Mouse (Mus musculus) erythroblast, embryonic 14.5 days (primary cell): ENCODE data around the gene Tmem51. TPM values are rescaled to one million over a fixed set of nuclear protein-coding genes. Genes with fewer than 3 reads are reported as not detected.

ENCODE experiments used
- H3K27me3 ChIP-seq: 2 replicates; pipeline ENCODE4 v1.6.1; 2012; ENCODE audit warnings: inconsistent platforms; ENCODE audit not compliant: control insufficient read depth
- H3K36me3 ChIP-seq: 2 replicates; pipeline ENCODE4 v1.6.1; 2012; ENCODE audit warnings: mild to moderate bottlenecking, inconsistent platforms; ENCODE audit not compliant: control insufficient read depth
- H3K4me1 ChIP-seq: 2 replicates; pipeline ENCODE4 v1.6.1; 2012; ENCODE audit warnings: inconsistent platforms; ENCODE audit not compliant: control insufficient read depth
- H3K4me3 ChIP-seq: replicated peaks from 2 replicates; pipeline ENCODE3; 2012; ENCODE audit warnings: moderate library complexity, mild to moderate bottlenecking, inconsistent platforms
- H3K9me3 ChIP-seq: 2 replicates; pipeline ENCODE4 v1.6.1; 2012; ENCODE audit warnings: low read length, inconsistent platforms, mixed read lengths; ENCODE audit not compliant: control insufficient read depth
- GATA1 ChIP-seq: IDR thresholded peaks from 2 replicates; pipeline ENCODE4 v1.6.1; 2012; ENCODE audit warnings: low read length, inconsistent platforms, mixed read lengths
- TAL1 ChIP-seq: IDR thresholded peaks from 3 replicates; pipeline ENCODE4 v1.6.1; 2012; ENCODE audit warnings: low read length, inconsistent platforms, mixed read lengths
- polyA plus RNA-seq: library from polyadenylated mRNA; stranded (reverse); fragments of >175 nt; gene quantifications from 2 replicates; pipeline ENCODE4 v1.2.3, GENCODE M21; 2012

Gene Tmem51
- polyA plus RNA-seq, 1 experiment: 0.15 TPM

- no peaks in the 10 kb centered on the region; the same call in 1 of the 2 replicates for H3K36me3 ChIP-seq
- H3K4me1 ChIP-seq: no peaks in the 10 kb centered on the region
- TF ChIP-seq GATA1 (no peak), TAL1 (no peak)
- no peak overlapping the region for H3K4me3 ChIP-seq
- no peaks in the 10 kb centered on the region for H3K9me3 ChIP-seq
- peaks cover 6% of the 10 kb centered on the region; the same call in 1 of the 2 replicates for H3K27me3 ChIP-seq
These were observed 8.2 kb downstream of the Tmem51 start for GRCm38 (mm10) chr4:142075931-142076330.

DNA sequence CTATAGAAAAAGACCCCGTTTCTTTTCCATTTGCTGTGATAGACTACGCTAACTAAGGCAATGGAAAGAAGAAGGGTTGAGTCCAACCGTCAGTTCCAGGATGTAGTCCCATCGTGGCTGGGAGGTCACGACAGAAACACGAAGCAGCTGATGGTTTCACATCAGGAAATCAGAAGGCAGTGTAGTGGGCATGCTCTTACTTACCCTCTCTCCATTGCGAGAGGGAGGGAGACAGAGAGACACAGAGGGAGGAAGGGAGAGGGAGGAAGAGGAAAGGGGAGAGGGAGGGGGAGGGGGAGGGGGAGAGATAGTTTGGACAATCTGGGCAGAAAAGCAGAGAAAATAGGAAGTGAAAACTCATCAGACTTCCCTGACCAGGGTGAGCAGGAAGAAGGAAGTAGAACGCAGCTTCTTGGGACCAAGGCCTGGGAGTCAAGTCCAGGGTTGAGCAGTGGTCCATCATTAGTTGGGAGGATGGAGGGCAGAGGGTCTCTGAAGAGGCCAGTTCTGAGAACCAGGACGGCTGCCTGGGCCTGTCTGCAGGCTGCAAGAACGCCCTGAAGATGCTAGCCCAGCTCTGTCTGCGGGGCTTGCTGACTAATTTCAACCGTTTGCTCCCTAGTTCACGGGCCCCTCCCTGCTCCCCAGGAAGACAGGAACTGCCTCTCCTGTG is 9.9 kb downstream of the Tmem51 start:
- no peaks in the 10 kb centered on the region for H3K4me1 ChIP-seq
- TF ChIP-seq GATA1 (no peak), TAL1 (no peak)
- no peaks in the 10 kb centered on the region for H3K9me3 ChIP-seq
- peaks cover 8% of the 10 kb centered on the region; the same call in 1 of the 2 replicates for H3K27me3 ChIP-seq
- H3K36me3 ChIP-seq: no peaks in the 10 kb centered on the region
- H3K4me3 ChIP-seq: no peak overlapping the region

GRCm38 (mm10) chr4:142071243-142071991 is 12.7 kb downstream of the Tmem51 start:
- Histone ChIP-seq H3K36me3 (no peaks in the 10 kb centered on the region), H3K4me1 (peaks cover under 1% of the 10 kb centered on the region), H3K4me3 (no peak overlapping the region), H3K27me3 (peaks cover 8% of the 10 kb centered on the region; the same call in 1 of the 2 replicates), H3K9me3 (no peaks in the 10 kb centered on the region)
- TF ChIP-seq TAL1 (no peak), GATA1 (no peak)

GRCm38 (mm10) chr4:142070840-142071239 is 13.3 kb downstream of the Tmem51 start:
- Histone ChIP-seq H3K4me1 (peaks cover 6% of the 10 kb centered on the region), H3K4me3 (no peak overlapping the region), H3K36me3 (no peaks in the 10 kb centered on the region), H3K9me3 (no peaks in the 10 kb centered on the region), H3K27me3 (peaks cover 8% of the 10 kb centered on the region; the same call in 1 of the 2 replicates)
- no peak for TF ChIP-seq TAL1
- TF ChIP-seq GATA1: no peak

DNA sequence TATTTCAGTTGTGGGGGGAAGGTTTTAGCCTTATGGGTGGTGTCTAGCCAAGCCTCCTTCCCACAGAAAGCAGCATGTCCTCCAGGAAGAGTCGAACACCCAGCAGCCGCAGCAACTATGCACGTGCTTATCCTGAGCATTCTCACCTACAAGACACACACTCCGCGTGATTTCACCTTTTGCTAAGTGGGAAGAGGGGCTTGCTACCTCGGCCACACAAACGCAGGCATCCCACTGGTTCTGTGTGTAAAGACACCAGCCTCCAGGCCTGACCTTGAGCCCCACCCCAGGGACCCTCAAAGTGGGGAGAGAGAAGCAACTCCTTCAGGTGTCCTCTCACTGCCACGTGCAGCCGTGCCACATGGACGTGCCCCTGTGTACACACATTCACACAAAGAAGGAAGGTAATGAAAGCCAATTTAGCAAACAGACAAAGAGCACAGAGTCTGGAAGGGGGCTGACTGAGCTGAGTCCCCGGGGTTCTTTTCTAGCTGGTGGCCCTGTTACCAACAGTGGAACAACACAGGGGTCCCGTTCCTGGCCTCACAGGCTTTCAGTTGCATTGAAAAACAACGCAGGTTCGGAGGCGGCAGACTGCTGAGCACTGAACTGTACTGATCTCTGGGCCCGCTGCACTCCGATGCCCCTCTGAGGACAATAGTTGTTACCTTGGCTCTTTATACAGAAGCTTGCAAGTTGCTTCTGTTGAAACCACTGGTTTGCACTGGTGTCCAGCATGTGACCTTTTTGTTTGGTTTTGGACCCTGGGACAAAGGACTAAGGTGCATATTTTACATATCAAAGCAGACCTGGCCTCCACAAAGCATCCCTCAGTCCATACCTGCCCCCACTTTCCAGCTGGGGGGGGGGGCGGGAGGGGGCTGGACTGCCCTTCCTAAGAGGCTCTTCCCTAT is 14.9 kb downstream of the Tmem51 start:
- Histone ChIP-seq H3K4me1 (peaks cover 19% of the 10 kb centered on the region), H3K36me3 (no peaks in the 10 kb centered on the region), H3K27me3 (peaks cover 8% of the 10 kb centered on the region; the same call in 1 of the 2 replicates), H3K4me3 (no peak overlapping the region), H3K9me3 (no peaks in the 10 kb centered on the region)
- TF ChIP-seq TAL1 (no peak), GATA1 (no peak)

DNA sequence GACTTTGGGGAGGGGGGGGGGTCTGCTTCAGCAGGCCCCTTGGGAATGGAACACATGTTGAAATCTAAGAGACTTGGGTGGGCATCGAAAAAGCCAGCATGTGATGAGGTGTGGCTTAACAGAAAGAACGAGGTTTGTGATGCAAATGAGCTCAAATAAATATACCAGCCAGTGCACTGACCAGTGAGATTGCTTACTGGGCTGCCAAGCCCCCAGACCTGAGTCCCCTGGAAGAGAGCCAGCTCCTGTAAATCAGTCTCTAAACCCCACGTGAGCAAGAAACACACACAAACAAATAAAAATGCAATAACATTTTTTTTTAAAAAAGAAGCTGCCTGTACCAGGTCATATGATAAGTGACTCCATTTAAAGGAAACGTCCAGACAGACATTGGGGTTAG is 17.5 kb downstream of the Tmem51 start:
- peaks cover 8% of the 10 kb centered on the region; the same call in 1 of the 2 replicates for H3K27me3 ChIP-seq
- H3K36me3 ChIP-seq: no peaks in the 10 kb centered on the region
- no peaks in the 10 kb centered on the region for H3K9me3 ChIP-seq
- TF ChIP-seq GATA1: no peak
- TF ChIP-seq TAL1: no peak
- no peak overlapping the region for H3K4me3 ChIP-seq
- H3K4me1 ChIP-seq: peaks cover 23% of the 10 kb centered on the region

DNA sequence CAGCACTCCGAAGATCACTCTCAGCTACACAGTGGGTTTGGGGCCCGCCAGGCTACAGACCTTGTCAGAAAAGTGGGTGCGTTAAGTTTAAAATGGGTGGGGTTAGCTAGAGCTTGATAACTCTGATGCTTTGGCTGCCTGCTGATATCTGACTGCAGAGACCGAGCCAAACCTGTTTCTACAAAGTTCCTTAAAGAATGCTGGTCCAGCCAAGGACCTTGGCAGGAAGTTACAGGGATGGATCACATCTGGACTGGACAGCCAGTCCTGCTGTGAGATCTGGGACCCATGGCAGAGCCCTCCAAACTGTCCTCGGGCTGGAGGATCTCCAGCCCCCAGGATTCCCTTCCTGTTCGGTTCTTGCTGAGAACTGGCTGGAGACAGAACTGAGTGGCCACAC is 18.3 kb downstream of the Tmem51 start:
- TF ChIP-seq GATA1 (no peak), TAL1 (no peak)
- Histone ChIP-seq H3K27me3 (peaks cover 4% of the 10 kb centered on the region; the same call in 1 of the 2 replicates), H3K4me3 (no peak overlapping the region), H3K9me3 (no peaks in the 10 kb centered on the region), H3K36me3 (no peaks in the 10 kb centered on the region), H3K4me1 (peaks cover 23% of the 10 kb centered on the region)

DNA sequence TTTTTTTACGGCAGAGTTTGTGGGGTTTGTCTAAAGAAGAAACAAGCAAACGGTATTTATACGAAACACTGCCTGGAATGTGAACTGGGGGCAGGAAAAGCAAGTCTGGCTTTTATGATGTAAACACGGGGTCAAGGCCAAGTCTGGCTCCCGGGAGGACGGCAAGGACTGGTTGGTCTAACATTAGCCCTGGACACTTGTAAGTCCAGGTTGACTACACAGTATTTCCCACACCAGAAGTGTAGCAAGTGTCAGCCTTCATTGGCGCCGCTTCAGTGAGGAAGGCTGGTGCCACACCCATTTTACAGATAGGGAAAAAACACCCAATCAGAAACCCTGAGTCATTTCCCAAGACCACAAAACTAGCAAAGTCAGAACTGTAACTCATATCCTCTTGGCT is 18.8 kb downstream of the Tmem51 start:
- Histone ChIP-seq H3K9me3 (no peaks in the 10 kb centered on the region), H3K4me3 (no peak overlapping the region), H3K4me1 (peaks cover 23% of the 10 kb centered on the region), H3K36me3 (no peaks in the 10 kb centered on the region), H3K27me3 (no peaks in the 10 kb centered on the region; the same call in 1 of the 2 replicates)
- TF ChIP-seq GATA1: no peak
- no peak for TF ChIP-seq TAL1
